Mouse (Mus musculus) lung, adult 2 months (tissue): ENCODE measurements around the gene Exosc6.

Experiments
- CTCF ChIP-seq: fragments of 200-500 bp; IDR thresholded peaks from 2 replicates; pipeline ENCODE4 v1.5.1; 2011; ENCODE audit warnings: mild to moderate bottlenecking, low read length, control low read depth; ENCODE audit not compliant: insufficient read depth
- POLR2A ChIP-seq: fragments of 200-500 bp; IDR thresholded peaks from 2 replicates; pipeline ENCODE4 v1.6.1; 2011; ENCODE audit warnings: low read depth, mild to moderate bottlenecking, control low read depth, low read length, borderline replicate concordance; ENCODE audit errors: extremely low read depth

- TF ChIP-seq CTCF (no peak), POLR2A (no peak)
Measured at GRCm38 (mm10) chr8:111062893-111063292, 6.8 kb downstream of the Exosc6 start.
